Mouse (Mus musculus) hindbrain, embryonic 11.5 days (tissue): ENCODE data around the gene Commd1. TPM values are rescaled to one million over a fixed set of nuclear protein-coding genes. Genes with fewer than 3 reads are reported as not detected.

Experiments used
- ATAC-seq: fragments of 200-750 bp; cut with Nextera tagmentation; 2 replicates; pipeline ENCODE4 v1.8.0; 2017; ENCODE audit warnings: mild to moderate bottlenecking, moderate TSS enrichment, moderate library complexity; ENCODE audit not compliant: low FRiP score
- DNase-seq: peaks from one replicate; pipeline ENCODE4 v3.0.0-alpha.2; 2015; ENCODE audit warnings: low spot score
- H3K27ac ChIP-seq: fragments of 300-500 bp; sonication (generic); 2 replicates; pipeline ENCODE4 v1.5.1; 2014; ENCODE audit warnings: mild to moderate bottlenecking, low read depth, low read length
- H3K27me3 ChIP-seq: fragments of 300-500 bp; sonication (generic); 2 replicates; pipeline ENCODE4 v1.6.1; 2014; ENCODE audit warnings: mild to moderate bottlenecking, low read length, moderate library complexity, mixed read lengths; ENCODE audit not compliant: control insufficient read depth, insufficient read depth
- H3K36me3 ChIP-seq: fragments of 300-500 bp; sonication (generic); 2 replicates; pipeline ENCODE4 v1.6.1; 2014; ENCODE audit warnings: mild to moderate bottlenecking, low read length, moderate library complexity, mixed read lengths; ENCODE audit not compliant: control insufficient read depth, insufficient read depth
- H3K4me1 ChIP-seq: fragments of 300-500 bp; sonication (generic); replicated peaks from 2 replicates; pipeline ENCODE4 v1.6.1; 2014; ENCODE audit warnings: low read length, mixed read lengths; ENCODE audit not compliant: control insufficient read depth, insufficient read depth
- H3K4me2 ChIP-seq: fragments of 300-500 bp; sonication (generic); replicated peaks from 2 replicates; pipeline ENCODE4 v1.6.1; 2014; ENCODE audit warnings: mild to moderate bottlenecking, low read depth, low read length
- H3K4me3 ChIP-seq: fragments of 300-500 bp; sonication (generic); 2 replicates; pipeline ENCODE4 v1.5.1; 2014; ENCODE audit warnings: low read depth, low read length
- H3K9ac ChIP-seq: fragments of 300-500 bp; sonication (generic); 2 replicates; pipeline ENCODE4 v1.6.1; 2014; ENCODE audit warnings: low read depth, low read length
- H3K9me3 ChIP-seq: fragments of 300-500 bp; sonication (generic); 2 replicates; pipeline ENCODE4 v1.6.1; 2016; ENCODE audit warnings: low read length; ENCODE audit not compliant: control insufficient read depth
- WGBS: fragments of 180-500 bp; shearing (Covaris S2); extraction: QIAGEN DNeasy Blood & Tissue Kit; methylation state at CpG from one replicate; pipeline ENCODE4 v1.1.7; 2014; 5-methylcytosine and 5-hydroxymethylcytosine counted together
- polyA plus RNA-seq: library from polyadenylated mRNA; unstranded; fragments of >200 nt; fragmentation: Nextera tagmentation; extraction: Ambion mirVana; gene quantifications from 2 replicates; pipeline ENCODE4 v1.2.1, GENCODE M21; 2014

Gene Commd1
- polyA plus RNA-seq, 1 experiment from 2014 or later = 411 TPM

DNA sequence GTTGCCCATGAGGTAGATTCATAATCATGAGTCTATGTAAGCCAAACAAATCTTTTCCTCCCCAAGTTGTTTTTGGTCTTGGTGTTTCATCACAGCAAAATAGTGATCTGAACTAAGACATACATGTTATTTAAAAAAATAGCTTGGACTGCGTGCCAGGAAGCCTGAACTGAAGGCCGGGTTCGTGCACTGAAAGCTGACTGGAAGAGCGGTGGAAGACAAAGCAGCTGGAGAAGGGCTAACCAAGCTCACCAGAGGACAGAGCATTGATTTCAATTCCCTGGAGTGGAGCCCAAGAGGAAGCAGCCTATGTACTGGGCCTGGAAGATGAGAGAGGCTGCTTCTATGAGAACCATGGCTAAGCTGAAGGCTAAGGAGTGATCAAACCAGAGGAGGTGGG, 95.2 kb downstream of the Commd1 start:
- no peak overlapping the region for H3K4me3 ChIP-seq
- H3K9me3 ChIP-seq = no peaks in the 10 kb centered on the region
- no peak for DNase-seq
- WGBS = 90% methylated on average over 4 of the region's 4 CpGs
- no peak overlapping the region for H3K27ac ChIP-seq
- no peak for ATAC-seq
- no peak overlapping the region for H3K4me2 ChIP-seq
- H3K27me3 ChIP-seq = no peaks in the 10 kb centered on the region
- H3K4me1 ChIP-seq = no peaks in the 10 kb centered on the region
- no peak overlapping the region for H3K9ac ChIP-seq
- H3K36me3 ChIP-seq = no peaks in the 10 kb centered on the region

DNA sequence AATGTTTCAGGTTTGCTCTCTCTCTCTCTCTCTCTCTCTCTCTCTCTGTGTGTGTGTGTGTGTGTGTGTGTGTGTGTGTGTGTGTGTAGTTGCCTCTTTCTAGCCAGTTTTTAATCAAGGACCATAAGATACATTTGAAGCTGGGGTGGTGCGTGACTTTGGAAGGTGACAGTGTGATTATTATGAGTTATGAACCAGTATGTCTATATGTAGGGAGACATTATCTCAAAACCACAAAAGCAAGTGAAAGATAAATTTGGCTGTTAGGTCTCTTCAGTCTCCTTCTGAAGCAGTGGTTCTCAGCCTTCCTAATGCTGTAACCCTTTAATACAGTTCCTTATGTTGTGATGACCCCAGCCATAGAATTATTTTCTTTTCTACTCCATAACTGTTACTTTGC, 96.8 kb downstream of the Commd1 start:
- no peak overlapping the region for H3K4me2 ChIP-seq
- H3K36me3 ChIP-seq = no peaks in the 10 kb centered on the region
- DNase-seq (no peak), ATAC-seq (no peak)
- H3K4me3 ChIP-seq = no peak overlapping the region
- no peaks in the 10 kb centered on the region for H3K9me3 ChIP-seq
- H3K27ac ChIP-seq = no peak overlapping the region
- H3K9ac ChIP-seq = no peak overlapping the region
- H3K4me1 ChIP-seq = no peaks in the 10 kb centered on the region
- H3K27me3 ChIP-seq = no peaks in the 10 kb centered on the region
- WGBS = 81% methylated on average over 1 of the region's 1 CpGs

DNA sequence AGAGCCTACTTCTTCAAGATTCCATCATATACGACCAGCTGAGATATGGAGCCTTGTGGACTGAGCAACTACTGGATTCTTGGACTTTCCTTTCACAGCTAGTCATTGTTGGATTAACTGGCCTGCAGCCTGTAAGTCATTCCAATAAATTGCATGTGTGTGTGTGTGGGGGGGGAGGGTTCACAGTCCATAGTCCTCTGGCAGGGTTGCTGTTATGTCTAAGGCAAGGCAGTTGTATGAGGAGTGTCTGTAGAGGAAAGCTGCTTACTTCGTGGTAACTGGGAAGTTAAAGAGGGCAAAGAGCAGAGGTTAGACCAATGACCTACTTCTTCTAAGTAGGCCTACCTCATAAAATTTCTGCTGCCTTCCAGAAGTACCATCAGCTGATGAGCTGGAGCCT, 98.5 kb downstream of the Commd1 start:
- Histone ChIP-seq H3K9me3 (no peaks in the 10 kb centered on the region), H3K36me3 (no peaks in the 10 kb centered on the region), H3K4me3 (no peak overlapping the region), H3K27ac (no peak overlapping the region), H3K4me1 (no peaks in the 10 kb centered on the region), H3K9ac (no peak overlapping the region), H3K4me2 (no peak overlapping the region), H3K27me3 (no peaks in the 10 kb centered on the region)
- DNase-seq = no peak
- 76% methylated on average over 2 of the region's 2 CpGs for WGBS
- ATAC-seq = no peak

DNA sequence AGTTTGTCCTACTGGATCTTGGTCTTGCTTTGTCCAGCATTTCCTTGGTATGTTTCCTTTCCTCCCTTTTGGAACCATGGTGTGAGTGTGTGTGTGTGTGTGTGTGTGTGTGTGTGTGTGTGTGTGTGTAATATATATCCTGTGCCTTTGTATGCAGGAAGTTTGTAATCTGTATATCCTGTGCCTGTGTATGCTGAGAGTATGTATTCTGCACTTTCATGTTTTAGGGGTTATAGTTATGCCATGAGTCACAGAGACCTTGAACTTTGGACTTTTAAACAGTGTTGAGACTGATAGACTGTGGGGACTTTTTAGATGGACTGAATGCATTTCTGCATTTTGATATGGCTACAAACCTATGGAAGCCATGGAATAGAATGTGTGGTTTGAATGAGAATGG, 99.3 kb downstream of the Commd1 start:
- Histone ChIP-seq H3K9me3 (no peaks in the 10 kb centered on the region), H3K4me3 (no peak overlapping the region), H3K4me2 (no peak overlapping the region), H3K27me3 (no peaks in the 10 kb centered on the region), H3K4me1 (no peaks in the 10 kb centered on the region), H3K27ac (no peak overlapping the region), H3K9ac (no peak overlapping the region), H3K36me3 (no peaks in the 10 kb centered on the region)
- DNase-seq (no peak), ATAC-seq (no peak)

DNA sequence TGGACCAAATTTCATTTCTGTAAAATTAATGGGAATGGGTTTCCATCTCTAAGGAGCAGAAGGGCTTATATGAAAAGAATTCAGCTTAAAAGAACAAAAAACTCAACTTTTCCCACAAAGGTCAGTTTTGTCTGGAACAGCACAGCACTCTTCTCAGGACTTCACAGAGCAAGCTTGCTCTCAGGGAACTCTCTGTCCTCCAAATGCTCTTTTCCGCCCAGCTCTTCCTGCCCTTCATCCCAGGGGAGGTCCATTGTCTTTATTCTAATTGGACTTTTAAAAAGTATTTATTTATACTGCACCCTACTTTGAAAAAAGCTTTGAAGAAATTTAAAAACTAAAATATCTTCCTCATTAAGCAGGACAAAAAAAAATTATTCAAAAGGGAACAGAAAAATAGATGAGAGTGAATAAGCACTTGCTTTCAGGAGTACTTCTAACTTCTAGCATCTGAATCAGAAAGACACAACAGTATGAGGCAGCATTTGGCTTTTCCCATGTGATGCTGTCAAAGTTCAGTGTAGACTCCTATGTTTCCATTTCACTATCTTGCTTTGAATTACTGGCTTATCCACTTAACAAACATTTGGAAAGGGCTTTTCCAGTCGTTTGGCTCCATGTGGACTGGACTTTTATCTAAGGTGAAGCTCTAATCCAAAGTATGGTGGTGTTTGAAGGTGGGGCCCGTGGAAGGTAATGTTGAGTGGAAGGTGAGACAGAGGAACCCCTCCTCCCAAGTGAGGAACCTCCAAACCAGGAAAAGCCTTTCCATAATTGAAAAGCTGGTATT, 101.6 kb downstream of the Commd1 start:
- H3K9ac ChIP-seq = no peak overlapping the region
- no peaks in the 10 kb centered on the region for H3K36me3 ChIP-seq
- H3K4me1 ChIP-seq = no peaks in the 10 kb centered on the region
- WGBS = 74% methylated on average over 3 of the region's 3 CpGs
- no peak overlapping the region for H3K4me2 ChIP-seq
- H3K27ac ChIP-seq = no peak overlapping the region
- no peaks in the 10 kb centered on the region for H3K9me3 ChIP-seq
- no peak overlapping the region for H3K4me3 ChIP-seq
- H3K27me3 ChIP-seq = no peaks in the 10 kb centered on the region
- ATAC-seq (no peak), DNase-seq (no peak)

DNA sequence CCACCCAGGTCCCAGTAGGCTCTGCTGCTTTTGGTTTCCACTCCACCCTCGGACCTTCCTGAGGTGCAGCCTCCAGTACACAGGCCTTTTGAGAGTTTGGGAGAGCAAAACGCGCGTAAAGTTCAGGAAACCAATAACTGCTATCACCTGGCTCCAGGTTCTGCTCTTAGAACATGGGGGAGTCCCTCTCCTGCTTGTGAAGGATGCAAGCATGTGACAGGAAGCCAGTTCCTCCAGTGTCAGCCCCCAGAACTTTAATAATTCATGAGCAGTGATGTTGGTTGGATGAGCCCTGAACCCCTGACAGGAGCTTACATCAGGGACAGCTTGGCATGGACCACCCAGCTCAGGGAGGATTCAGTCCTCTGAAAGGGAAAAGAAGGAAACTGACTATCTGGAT, 102.5 kb downstream of the Commd1 start:
- DNase-seq = no peak

DNA sequence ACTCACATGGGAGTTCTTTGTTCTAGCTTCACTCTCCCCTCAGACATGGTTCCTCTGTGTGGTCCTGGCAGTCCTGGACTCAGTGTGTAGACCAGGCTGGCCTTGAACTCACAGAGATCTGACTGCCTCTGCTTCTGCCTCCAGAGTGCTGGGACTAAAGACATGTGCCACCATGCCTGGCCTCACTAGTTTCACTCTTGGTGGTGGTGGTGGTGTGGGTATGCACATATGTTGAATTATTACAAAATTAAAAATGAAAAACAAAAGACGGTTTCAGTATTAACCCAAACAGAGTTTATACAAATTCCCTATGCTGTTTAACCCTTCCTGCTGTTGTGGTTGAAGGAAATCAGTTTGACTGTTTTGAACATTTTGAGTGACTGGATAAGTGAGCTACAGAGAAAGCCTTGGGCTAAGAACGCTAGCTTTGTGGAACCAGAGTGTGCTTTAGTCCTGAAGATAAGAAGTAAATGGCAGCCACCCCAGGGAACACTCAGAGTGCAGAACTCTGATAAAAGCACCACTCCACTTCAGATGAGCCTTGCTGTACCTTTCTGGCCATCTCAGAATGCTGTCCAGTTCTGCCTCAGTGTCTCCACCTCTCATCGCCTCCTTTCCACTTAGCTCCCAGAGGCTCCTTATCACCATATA, 105.4 kb downstream of the Commd1 start:
- 88% methylated on average over 3 of the region's 3 CpGs for WGBS
- H3K4me1 ChIP-seq = no peaks in the 10 kb centered on the region
- DNase-seq = no peak
- H3K27ac ChIP-seq = no peak overlapping the region
- H3K36me3 ChIP-seq = no peaks in the 10 kb centered on the region
- H3K4me2 ChIP-seq = no peak overlapping the region
- no peak overlapping the region for H3K4me3 ChIP-seq
- H3K9ac ChIP-seq = no peak overlapping the region
- no peaks in the 10 kb centered on the region for H3K9me3 ChIP-seq
- ATAC-seq = no peak
- no peaks in the 10 kb centered on the region for H3K27me3 ChIP-seq

More for the DNA sequence above, 102.5 kb downstream of the Commd1 start:
- no peak overlapping the region for H3K9ac ChIP-seq
- ATAC-seq = no peak
- no peak overlapping the region for H3K4me2 ChIP-seq
- H3K4me1 ChIP-seq = no peaks in the 10 kb centered on the region
- H3K4me3 ChIP-seq = no peak overlapping the region
- no peak overlapping the region for H3K27ac ChIP-seq
- no peaks in the 10 kb centered on the region for H3K9me3 ChIP-seq
- no peaks in the 10 kb centered on the region for H3K27me3 ChIP-seq
- WGBS = 86% methylated on average over 4 of the region's 4 CpGs
- H3K36me3 ChIP-seq = no peaks in the 10 kb centered on the region

DNA sequence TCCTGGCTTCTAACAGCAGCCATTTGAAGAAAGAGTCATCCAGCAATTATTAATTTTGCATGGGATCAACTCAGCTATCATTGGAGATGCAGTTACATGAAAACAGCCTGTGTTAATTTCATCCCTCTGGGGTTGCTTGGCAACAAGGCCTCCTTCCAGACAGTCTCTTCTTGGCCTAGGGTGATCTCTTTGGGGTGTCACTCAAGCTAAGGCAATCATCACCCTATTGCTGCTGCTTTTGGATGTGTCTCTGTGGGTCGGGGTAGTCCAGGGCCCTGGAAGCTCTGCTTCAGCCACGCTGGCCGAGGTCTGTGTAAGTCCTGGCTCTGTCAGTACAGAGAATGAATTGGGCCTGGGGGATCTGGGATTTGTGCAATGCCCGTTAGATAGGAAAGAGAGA, 106.9 kb downstream of the Commd1 start:
- H3K27ac ChIP-seq = no peak overlapping the region
- H3K4me3 ChIP-seq = no peak overlapping the region
- no peak for ATAC-seq
- no peaks in the 10 kb centered on the region for H3K27me3 ChIP-seq
- no peak overlapping the region for H3K4me2 ChIP-seq
- no peaks in the 10 kb centered on the region for H3K4me1 ChIP-seq
- no peak overlapping the region for H3K9ac ChIP-seq
- H3K9me3 ChIP-seq = no peaks in the 10 kb centered on the region
- H3K36me3 ChIP-seq = no peaks in the 10 kb centered on the region
- 74% methylated on average over 4 of the region's 4 CpGs for WGBS
- DNase-seq = no peak

DNA sequence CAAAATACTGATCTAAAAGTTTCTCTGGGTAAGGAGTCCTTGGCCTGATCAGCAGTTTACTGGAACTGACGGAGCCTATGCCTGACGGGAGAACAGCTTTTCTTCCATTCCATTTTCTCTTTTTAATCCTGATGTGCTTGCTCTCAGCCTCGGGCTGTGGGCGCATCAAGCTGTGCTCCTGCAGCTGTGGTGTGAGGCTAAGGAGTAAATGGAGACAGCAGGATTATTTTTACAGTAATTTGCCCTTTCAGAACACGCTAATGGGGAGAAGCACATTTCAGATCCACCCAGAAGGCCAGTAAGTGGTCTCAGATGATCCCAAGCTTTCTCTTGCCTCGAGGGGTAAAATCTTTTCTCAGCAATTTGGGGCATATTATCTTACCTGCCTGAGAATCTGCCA, 107.4 kb downstream of the Commd1 start:
- no peak overlapping the region for H3K4me3 ChIP-seq
- H3K9ac ChIP-seq = no peak overlapping the region
- ATAC-seq (no peak), DNase-seq (no peak)
- no peaks in the 10 kb centered on the region for H3K4me1 ChIP-seq
- H3K27me3 ChIP-seq = no peaks in the 10 kb centered on the region
- H3K9me3 ChIP-seq = no peaks in the 10 kb centered on the region
- no peak overlapping the region for H3K27ac ChIP-seq
- WGBS = 68% methylated on average over 6 of the region's 6 CpGs
- H3K36me3 ChIP-seq = no peaks in the 10 kb centered on the region
- no peak overlapping the region for H3K4me2 ChIP-seq
